Mouse (Mus musculus): Measurements from ENCODE around the gene Diablo.

The Diablo gene

GRCm38 (mm10) chr5:123489112-123489785, 34.7 kb downstream of the Diablo start, which contains the start of the genes Lrrc43 and Il31:
Gene Lrrc43, plus strand, starts transcription at chr5:123489305.
Gene Il31, minus strand, starts transcription at chr5:123489489.
- H3K4me3 ChIP-seq (replicated peaks; ENCODE audit: low read length) = no peak within 1 kb of the TSS
- TF ChIP-seq CTCF (conservative IDR thresholded peaks at IDR 0.05; ENCODE audit: low read length) (no peak), POU5F1 (IDR thresholded peaks at IDR 0.05; ENCODE audit: borderline replicate concordance, low read length) (no peak), NANOG (IDR thresholded peaks at IDR 0.05; ENCODE audit: borderline replicate concordance, low read length) (no peak)
- no peaks in the 10 kb centered on the region for H3K9me3 ChIP-seq (ENCODE audit: low read length)
- no peaks in the 10 kb centered on the region for H3K36me3 ChIP-seq (ENCODE audit: insufficient read depth, low read length)
- peaks cover 27% of the 10 kb centered on the region for H3K27me3 ChIP-seq (ENCODE audit: insufficient read depth, low read length)
- H3K4me1 ChIP-seq (replicated peaks; ENCODE audit: low read depth, low read length) = peaks cover 10% of the 10 kb centered on the region

DNA sequence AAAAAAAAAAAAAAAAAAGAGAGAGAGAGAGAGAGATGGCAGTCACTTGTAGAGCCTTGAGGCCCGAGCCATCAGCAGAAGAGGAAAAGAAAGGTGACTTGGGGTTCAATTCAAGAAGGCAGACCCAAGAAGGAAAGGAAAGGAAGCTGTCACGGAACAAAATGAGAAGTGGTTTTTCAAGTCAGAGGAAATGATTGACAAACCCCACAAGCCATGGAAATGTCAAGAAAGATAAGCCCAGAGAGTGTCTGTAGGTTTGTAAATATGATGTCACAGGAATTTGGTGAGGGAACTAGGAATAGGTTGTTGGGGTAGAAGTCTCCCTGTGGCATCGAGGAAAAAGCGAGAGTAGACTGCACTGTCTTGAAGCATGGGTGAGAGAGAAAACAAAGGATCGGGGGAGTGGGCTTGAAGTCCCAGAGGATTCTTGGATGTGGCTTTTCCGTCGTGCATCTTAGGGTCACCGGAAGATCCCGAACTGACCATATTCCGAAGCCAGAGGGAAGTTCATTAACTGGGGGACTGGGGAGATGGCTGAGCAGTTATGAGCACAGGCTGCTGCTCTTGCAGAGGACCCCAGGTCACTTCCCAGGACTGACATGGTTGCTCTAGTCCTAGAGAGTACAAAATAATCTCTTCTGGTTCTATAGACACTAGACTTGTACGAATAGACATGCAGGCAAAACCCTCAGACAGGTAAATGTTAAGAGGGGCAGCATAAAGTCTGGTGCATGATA, 36.1 kb downstream of the Diablo start:
- Histone ChIP-seq H3K9me3 (ENCODE audit: low read length) (no peaks in the 10 kb centered on the region), H3K4me1 (replicated peaks; ENCODE audit: low read depth, low read length) (peaks cover 10% of the 10 kb centered on the region), H3K27me3 (ENCODE audit: insufficient read depth, low read length) (peaks cover 14% of the 10 kb centered on the region), H3K36me3 (ENCODE audit: insufficient read depth, low read length) (no peaks in the 10 kb centered on the region), H3K4me3 (replicated peaks; ENCODE audit: low read length) (no peak overlapping the region)
- no peak for TF ChIP-seq CTCF (conservative IDR thresholded peaks at IDR 0.05; ENCODE audit: low read length)
- no peak for TF ChIP-seq POU5F1 (IDR thresholded peaks at IDR 0.05; ENCODE audit: borderline replicate concordance, low read length)
- TF ChIP-seq NANOG (IDR thresholded peaks at IDR 0.05; ENCODE audit: borderline replicate concordance, low read length) = no peak

- no peaks in the 10 kb centered on the region for H3K9me3 ChIP-seq (ENCODE audit: low read length)
- H3K27me3 ChIP-seq (ENCODE audit: insufficient read depth, low read length) = no peaks in the 10 kb centered on the region
- H3K4me1 ChIP-seq (replicated peaks; ENCODE audit: low read depth, low read length) = peaks cover 3% of the 10 kb centered on the region; the same call in 1 of the 2 replicates
- H3K36me3 ChIP-seq (ENCODE audit: insufficient read depth, low read length) = no peaks in the 10 kb centered on the region
- no peak overlapping the region for H3K4me3 ChIP-seq (replicated peaks; ENCODE audit: low read length)
- TF ChIP-seq NANOG (IDR thresholded peaks at IDR 0.05; ENCODE audit: borderline replicate concordance, low read length) (no peak), POU5F1 (IDR thresholded peaks at IDR 0.05; ENCODE audit: borderline replicate concordance, low read length) (no peak), CTCF (conservative IDR thresholded peaks at IDR 0.05; ENCODE audit: low read length) (no peak)
Observed at GRCm38 (mm10) chr5:123473817-123474216, 50.2 kb downstream of the Diablo start.

GRCm38 (mm10) chr5:123470784-123471400, 53.1 kb downstream of the Diablo start:
- Histone ChIP-seq H3K36me3 (ENCODE audit: insufficient read depth, low read length) (no peaks in the 10 kb centered on the region), H3K4me3 (replicated peaks; ENCODE audit: low read length) (no peak overlapping the region), H3K4me1 (replicated peaks; ENCODE audit: low read depth, low read length) (peaks cover 3% of the 10 kb centered on the region; the same call in 1 of the 2 replicates), H3K9me3 (ENCODE audit: low read length) (peaks cover 5% of the 10 kb centered on the region; the same call in 1 of the 2 replicates), H3K27me3 (ENCODE audit: insufficient read depth, low read length) (0 out of 2 replicates have a peak, but pooled peaks cover 3% of the 10 kb centered on the region)
- TF ChIP-seq NANOG (IDR thresholded peaks at IDR 0.05; ENCODE audit: borderline replicate concordance, low read length) (no peak), CTCF (conservative IDR thresholded peaks at IDR 0.05; ENCODE audit: low read length) (no peak), POU5F1 (IDR thresholded peaks at IDR 0.05; ENCODE audit: borderline replicate concordance, low read length) (no peak)

DNA sequence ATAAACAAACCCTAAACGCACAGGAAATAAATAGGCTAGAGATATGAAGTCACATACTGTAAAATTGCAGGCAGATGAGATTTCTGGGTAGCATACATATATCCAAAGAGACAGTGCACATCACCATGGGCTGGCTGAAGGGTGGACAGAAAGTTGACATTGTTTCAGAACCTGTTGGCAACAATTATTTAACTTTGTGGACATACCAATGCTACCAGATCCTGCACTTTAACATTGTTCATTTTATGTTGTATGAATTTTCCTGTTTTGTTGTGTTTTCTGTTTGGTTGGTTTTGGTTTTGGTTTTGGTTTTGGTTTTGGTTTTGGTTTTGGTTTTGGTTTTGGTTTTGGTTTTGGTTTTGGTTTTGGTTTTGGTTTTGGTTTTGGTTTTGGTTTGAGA, 59.3 kb downstream of the Diablo start:
- Histone ChIP-seq H3K4me3 (replicated peaks; ENCODE audit: low read length) (no peak overlapping the region), H3K4me1 (replicated peaks; ENCODE audit: low read depth, low read length) (no peaks in the 10 kb centered on the region), H3K36me3 (ENCODE audit: insufficient read depth, low read length) (no peaks in the 10 kb centered on the region), H3K27me3 (ENCODE audit: insufficient read depth, low read length) (0 out of 2 replicates have a peak, but pooled peaks cover 3% of the 10 kb centered on the region), H3K9me3 (ENCODE audit: low read length) (peaks cover 5% of the 10 kb centered on the region; the same call in 1 of the 2 replicates)
- TF ChIP-seq POU5F1 (IDR thresholded peaks at IDR 0.05; ENCODE audit: borderline replicate concordance, low read length) (no peak), NANOG (IDR thresholded peaks at IDR 0.05; ENCODE audit: borderline replicate concordance, low read length) (no peak), CTCF (conservative IDR thresholded peaks at IDR 0.05; ENCODE audit: low read length) (no peak)

DNA sequence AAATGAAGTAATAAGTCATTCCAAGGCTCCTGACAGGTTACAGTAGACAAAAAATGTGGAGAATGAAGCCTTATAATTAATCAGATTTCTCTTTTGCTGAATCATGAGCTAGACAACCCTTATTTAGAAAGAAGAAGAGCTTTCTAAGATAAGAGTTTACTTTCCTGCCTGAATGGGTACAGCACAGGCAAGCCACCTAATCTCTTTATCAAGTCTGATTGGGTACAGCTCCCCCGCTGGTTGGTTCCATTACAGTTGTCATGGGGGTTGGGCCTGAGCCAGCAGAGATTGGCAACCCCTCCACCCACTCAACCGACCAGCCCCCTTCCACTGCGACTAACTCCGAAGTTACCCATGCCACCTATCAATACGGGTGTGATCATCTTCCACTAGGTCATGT, 62.6 kb downstream of the Diablo start:
- Histone ChIP-seq H3K4me1 (replicated peaks; ENCODE audit: low read depth, low read length) (no peaks in the 10 kb centered on the region), H3K4me3 (replicated peaks; ENCODE audit: low read length) (no peak overlapping the region), H3K27me3 (ENCODE audit: insufficient read depth, low read length) (0 out of 2 replicates have a peak, but pooled peaks cover 3% of the 10 kb centered on the region), H3K36me3 (ENCODE audit: insufficient read depth, low read length) (0 out of 2 replicates have a peak, but pooled peaks cover 2% of the 10 kb centered on the region), H3K9me3 (ENCODE audit: low read length) (no peaks in the 10 kb centered on the region)
- TF ChIP-seq POU5F1 (IDR thresholded peaks at IDR 0.05; ENCODE audit: borderline replicate concordance, low read length) = no peak
- TF ChIP-seq CTCF (conservative IDR thresholded peaks at IDR 0.05; ENCODE audit: low read length) = no peak
- no peak for TF ChIP-seq NANOG (IDR thresholded peaks at IDR 0.05; ENCODE audit: borderline replicate concordance, low read length)
